Mouse (Mus musculus) c-Kit-positive CD71-positive TER-119-negative erythroid progenitor cells, embryonic 14.5 days (primary cell): ENCODE results near the gene Cramp1l.
A peak's percentile ranks its signal among the peaks of the same experiment; 100 is the strongest.

ENCODE experiments used
- DNase-seq: peaks from one replicate; pipeline ENCODE4 v3.0.0-alpha.2; 2013; ENCODE audit warnings: low read depth

The Cramp1l gene

DNA sequence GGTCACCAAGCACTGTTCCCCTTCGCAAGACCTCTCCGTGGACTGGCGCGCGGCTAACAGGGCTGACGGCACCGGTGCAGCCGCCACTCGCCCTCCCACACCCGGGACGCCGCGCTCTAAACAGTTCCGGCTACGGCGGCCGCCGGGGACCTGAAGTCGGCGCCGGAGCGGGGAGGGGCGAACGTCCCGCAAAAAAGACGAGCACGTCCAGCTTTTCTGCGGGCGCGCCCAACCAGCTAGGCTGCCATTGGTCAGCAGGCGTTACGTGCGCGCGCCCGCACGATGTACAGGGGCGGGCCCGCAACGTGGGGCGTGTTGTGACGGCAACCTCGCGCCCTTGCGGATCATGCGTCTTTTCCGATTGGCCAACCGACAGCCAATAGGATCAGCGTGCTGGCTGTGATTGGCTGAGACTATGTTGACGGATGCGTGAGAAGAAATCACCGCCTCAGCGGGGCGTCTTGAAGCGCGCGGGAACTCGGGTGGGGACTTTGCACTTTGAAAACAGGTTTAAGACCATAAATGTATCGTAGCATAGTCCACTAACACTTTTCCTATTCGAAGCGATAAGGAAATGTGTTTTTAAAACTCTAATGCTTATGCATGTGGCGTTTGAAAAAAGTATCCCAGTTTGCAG lies at the start of gene Cramp1l, which contains the start of gene Ift140:
Cramp1l (minus strand) TSS at position 134 of the 637 bp plus-strand sequence.
Ift140 (plus strand) TSS at position 431 of the 637 bp plus-strand sequence.
- peak; percentile 97 for DNase-seq

DNA sequence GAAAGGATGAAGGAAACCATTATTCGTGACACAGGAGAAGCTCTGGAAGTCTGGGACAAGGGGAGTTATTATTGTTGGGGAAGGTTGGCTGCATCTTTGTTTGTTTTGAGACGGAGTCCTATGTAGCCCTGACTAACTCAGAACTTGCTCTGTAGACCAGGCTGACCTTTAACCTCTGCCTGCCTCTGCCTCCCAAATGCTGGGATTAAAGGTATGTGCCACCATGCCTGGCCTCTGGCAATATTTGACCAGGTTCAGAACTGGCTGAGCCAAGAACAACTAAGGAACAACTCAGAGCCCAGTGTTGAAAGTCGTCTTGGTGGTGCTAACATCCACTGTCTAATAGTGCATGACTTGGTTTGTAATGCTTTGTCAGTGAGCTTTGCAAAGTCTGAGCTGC lies 49.6 kb upstream of the Cramp1l start:
- DNase-seq = no peak

GRCm38 (mm10) chr17:25064351-25064750 lies 48.8 kb upstream of the Cramp1l start:
- no peak for DNase-seq

DNA sequence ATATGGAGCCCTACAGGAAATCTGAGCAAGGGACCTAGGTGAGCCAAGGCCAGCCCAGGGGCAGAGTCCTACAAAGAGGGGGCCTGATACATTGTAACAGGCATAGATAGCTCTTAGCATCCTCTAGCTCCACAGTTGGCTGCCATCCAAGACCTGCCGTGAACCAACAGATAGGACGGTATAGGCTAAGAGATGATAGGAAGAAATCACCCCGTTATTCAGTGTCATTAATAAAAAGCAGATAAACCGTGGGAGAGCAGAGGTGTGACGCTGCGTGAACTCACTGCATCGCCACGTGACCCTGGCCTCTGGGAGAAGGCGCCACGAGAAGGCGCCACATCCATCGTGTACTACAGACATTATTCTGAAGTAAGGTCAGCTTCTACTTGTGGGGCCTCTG lies 48.3 kb upstream of the Cramp1l start:
- DNase-seq = no peak

- no peak for DNase-seq
Observed at GRCm38 (mm10) chr17:25063261-25063660, 47.7 kb upstream of the Cramp1l start.

GRCm38 (mm10) chr17:25057041-25057440 lies 41.5 kb upstream of the Cramp1l start:
- DNase-seq = no peak

DNA sequence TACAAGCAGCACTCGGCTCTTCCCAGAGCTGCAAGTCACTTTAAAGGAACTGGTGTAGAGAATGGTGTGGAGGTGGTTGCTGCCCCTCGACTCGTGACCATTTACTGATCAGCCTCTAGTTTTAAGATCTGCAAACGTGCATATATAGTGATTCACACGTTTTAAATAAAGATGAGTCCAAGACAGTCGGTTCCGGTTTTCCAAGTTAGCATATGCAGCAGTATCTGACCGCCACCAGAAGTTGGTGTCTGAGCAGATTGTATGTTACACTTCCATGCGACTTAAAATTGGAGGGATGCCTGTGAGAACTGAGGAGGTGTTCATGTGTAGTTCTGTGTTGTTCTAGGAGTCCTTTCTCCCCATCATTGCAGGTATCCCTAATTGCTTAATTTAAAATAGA lies 37.7 kb upstream of the Cramp1l start:
- DNase-seq = no peak

DNA sequence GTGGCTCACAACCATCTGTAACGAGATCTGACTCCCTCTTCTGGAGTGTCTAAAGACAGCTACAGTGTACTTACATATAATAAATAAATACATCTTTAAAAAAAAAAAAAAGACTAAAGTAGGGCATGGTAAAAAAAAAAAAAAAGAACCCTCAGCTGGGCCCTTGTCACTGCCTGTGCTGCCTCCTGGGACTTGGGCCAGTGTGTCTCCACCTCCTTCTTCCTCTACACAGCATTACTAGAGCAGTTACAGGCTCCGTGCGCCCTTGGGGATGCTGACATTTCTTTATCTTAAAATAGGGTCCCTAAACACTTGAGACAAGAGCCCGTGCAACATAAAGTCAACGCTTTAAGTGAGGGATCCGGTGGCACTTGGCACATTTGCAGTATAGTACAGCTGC lies 31.6 kb upstream of the Cramp1l start:
- DNase-seq = no peak

DNA sequence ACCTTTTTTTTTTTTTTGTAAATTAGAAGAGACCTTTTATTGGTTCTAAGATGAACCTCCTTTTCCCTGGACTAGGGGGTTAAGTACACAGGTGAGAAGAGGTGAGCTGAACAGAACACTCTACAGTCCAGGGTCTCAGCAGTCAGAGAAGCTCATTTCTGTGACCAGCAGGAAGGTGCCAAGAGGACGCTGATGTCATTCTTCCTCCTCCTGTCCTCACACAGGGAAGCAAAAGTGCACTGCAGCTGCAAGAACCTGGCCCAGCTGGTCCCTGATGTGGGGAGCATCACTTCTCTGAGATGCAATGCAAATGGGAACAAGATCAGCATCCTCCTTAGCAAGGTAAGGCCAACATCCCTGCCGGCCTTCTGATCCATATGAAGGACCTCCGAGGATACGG lies 29.7 kb upstream of the Cramp1l start:
- DNase-seq = no peak

DNA sequence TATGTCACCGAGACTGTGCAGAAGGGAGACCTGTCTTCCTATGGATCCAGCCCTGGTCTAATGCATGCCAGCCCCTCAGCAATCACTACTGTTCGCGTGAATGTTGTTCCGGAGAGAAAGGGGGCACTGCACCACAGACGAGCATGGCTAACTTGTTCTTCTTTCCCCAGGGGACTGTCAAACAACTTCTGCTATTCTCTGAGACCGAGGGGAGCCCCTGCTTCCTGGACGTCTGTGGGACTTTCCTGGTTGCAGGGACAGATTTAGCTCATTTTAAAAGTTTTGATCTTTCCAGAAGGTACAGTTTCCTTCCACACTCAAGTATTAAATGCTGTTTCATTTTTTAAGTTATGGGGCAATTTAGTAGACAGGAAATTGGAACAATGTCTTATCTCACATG lies 29.3 kb upstream of the Cramp1l start:
- DNase-seq = no peak

DNA sequence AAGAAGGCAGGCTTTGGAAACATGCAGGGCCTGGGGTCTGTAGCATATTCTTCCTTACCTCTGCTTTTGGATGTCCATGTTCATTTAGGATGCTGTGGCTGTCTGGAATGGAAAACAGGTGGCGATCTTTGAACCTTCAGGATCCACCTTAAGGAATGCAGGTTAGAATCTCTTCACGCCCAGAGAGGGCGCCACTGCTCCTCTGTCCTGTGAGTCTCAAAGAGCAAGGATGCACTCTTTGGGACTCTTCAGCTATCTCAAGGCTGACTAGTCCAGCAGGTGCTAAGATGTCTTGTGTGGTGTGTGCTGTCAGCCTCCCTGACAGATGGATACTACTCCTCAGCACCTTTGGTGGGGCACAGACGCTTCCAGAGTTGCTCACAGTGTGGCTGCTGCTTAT lies 20.6 kb upstream of the Cramp1l start:
- peak; percentile 20 for DNase-seq

DNA sequence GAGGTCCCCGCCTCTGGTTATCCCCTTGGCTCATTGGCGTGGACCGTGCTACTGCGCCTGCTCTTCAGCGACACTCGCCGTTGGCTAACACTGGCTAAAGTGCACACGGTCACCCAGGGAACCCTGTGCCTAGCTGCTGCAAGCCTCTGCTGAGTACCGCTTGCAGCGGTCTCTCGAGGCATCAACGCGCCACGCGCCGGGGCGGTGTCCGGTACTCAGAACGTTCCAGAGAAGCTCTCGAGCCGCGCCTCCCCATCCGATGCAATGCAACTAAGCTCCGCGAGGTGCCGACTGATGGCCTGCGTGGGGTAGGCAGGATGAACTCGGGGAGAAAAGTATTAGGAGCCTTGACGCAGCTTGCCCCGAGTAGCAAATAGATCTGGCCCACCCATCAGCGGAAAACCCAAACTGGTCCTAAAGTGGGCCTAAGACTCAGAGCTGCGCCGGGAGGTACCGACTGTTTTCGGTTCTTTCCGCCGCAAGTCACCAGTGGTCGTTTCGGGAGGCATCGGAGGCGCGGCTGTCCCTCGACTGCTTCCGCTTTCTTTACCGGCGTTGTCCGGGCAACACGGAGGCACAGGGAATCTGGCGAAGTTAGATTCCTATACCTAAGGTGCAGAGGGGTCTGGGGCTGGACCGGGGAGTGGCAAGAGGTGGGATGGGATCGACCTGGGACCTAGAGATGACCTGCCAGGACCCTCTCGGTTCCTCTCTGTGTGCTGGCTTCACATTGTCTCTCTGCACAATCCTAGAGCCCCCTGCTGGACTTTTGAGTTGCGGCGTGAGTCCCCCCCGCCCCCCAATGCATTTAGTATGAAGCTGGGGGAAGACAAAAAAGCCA lies 924 bp upstream of the Cramp1l start:
- DNase-seq = peak; percentile 77

GRCm38 (mm10) chr17:25014841-25015570 lies 582 bp downstream of the Cramp1l start:
- DNase-seq = no peak

DNA sequence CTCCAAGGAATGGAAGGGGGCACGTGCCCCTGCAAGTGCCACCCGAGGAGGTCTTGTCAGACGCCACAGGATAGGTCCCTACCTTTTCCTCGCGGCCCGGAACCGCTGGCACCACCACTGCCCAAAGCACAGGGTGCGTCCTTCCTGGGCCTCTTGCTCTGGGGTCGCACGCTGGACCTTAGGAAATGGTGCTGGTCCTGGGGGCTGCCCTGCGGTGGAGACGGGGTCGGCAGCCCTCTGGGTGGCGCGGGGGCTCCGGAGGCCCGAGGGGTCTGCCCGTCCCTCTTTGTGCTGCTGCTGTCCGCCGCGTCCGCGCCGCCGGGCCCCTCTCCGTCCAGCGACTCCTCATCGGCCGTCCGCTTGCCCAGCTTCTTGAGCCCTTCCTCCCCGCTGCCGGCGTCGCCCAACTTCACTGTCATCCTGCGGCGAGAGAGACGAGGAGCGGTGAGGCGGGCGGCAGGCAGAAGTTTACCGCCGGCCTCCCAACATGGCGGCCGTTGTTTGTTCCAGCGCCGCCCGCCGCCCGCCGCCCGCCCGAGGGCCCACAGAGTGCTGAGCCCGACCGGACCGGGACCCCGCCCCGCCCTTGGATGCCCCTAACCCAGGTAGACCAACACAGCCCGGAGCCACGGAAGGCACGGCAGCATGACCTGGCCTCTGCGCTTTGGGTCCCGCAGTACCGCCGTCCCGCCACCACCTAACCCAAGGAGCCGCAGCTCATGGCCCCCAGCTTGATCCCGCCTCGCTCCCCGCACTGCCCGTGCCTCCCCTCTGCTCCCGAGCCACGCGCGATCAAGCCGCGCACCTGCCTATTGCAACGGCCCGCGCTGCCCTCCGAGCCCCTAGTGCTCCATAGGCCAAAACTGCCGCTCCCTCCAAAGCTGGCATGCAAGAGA lies 1.7 kb downstream of the Cramp1l start:
- no peak for DNase-seq

DNA sequence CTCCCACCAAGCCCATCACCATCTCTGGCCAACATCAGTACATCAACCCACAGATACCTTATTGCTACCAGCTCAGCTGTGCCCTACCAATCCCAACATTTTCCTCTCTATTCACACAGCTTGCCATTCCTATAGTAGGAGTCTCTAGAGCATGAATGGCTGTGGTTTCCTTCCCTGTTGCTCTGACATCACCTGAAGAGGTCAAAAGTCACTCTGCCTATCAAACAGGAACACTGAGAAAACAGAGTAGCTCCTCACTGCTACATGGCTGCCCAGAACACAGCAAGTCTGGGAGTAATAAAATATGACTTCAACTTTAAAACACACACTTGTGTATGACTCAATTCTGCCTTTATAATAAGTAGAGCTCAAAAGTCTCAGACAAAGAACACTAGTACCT lies 8.1 kb downstream of the Cramp1l start:
- DNase-seq = no peak

DNA sequence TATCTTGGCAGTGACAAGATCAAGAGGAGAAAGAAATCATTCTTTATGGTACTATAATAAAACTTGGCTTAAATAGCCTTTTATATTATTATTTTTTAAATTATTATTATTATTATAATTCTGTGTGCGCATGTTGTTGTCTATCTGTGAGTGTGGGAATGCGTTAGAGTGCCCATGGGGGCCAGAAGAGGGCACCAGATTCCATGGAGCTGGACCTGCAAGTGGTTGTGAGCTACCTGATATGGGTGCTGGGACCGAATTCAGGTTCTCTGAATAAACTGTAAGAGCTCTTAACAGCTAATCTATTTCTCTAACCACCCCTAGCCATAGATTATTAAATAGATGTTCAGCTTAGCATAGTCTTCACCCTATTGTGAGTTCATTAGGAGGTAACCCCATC lies 10.5 kb downstream of the Cramp1l start:
- no peak for DNase-seq

- DNase-seq = no peak
Observed at GRCm38 (mm10) chr17:24994721-24995120, 20.9 kb downstream of the Cramp1l start.

GRCm38 (mm10) chr17:24987221-24987620 lies 28.4 kb downstream of the Cramp1l start:
- no peak for DNase-seq

DNA sequence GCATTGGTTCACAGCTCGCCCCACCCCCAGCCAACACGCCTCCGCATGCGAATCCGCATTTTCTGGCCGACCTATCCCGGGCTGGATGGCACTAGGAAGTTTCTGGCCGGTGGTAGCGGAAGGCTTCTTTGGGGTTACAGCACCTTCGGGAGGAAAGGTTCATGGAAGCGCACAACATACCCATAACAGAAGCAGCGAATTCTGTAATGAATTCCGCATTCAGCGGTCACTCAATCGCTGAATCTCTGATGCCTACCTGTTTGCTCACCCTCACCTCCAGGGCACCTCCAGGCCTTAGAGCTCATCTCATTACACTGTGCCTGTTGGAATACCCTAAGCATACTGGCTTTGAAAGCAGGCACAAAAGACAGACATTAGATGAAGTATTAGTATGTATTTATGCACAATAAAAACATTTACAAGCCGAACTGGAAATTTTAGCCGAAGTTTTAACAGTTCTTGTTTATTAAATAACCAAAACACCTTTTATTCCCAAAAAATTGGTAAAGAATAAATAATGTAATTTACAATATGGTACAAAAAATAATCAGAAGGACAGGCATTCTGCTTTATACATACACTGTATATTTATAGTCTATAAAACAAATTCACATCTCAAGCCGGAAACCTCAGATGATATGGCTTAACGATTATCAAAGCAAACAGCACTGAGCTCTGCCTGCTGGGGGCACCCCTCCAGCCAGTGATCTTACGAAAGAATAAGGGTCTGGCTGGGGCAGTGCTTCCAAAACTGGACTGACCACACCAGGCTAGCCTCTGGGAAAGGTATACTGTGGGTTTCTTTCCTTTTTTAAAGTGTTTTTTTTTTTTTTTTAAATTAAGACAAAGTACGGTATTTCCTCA lies 54.5 kb downstream of the Cramp1l start:
- peak; percentile 27 for DNase-seq

DNA sequence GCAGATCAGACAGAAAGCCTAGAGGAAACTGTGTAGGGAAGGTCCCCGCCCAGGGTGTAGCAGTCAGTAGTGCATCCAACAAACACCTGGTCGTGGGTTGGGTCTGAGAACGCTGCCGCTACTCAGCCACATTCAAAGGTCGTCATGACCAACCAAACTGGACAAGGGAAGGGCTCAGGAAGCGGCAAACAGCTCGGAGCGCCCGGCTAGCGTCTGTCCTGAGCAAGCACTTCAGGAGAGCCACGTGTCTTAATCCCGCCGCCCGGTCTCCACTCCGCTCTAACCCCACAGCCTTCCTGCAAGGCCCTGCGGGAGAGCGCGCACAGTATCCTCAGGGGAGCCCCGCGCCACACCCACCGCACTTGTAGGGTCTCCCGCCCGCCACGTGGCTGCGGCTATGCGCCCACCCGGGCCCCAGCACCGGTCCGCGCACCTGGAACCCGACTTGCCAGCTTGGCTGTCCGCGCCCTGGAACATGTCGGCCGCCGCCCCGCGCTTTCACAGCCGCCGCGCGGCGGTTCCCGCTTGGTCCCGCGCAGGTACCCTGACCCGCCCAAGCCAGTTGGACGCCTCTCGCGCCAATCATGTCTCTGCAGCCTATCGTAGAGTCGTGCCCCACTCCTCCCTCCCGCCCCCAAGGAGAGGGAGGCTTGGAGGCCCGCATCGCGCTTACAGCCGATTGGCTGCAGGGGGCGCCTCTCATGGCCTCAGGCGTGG lies 55.3 kb downstream of the Cramp1l start, which contains the start of gene Jpt2:
Jpt2 (minus strand) TSS at position 555 of the 717 bp plus-strand sequence.
- DNase-seq = peak; percentile 96
